Mouse (Mus musculus): ENCODE measurements around the gene Chn1. TPM values are rescaled to one million over a fixed set of nuclear protein-coding genes. Genes with fewer than 3 reads are reported as not detected.

The Chn1 gene
- polyA plus RNA-seq, 1 experiment from 2014 or later: 31.5 TPM

- no peaks in the 10 kb centered on the region for H3K27me3 ChIP-seq
- H3K9ac ChIP-seq: no peak overlapping the region
- no peak for ATAC-seq (ENCODE audit: insufficient number of reproducible peaks, insufficient read depth, low FRiP score, low TSS enrichment)
- peaks cover 12% of the 10 kb centered on the region for H3K4me1 ChIP-seq
- no peak overlapping the region for H3K4me3 ChIP-seq
- no peak overlapping the region for H3K4me2 ChIP-seq (replicated peaks)
- H3K9me3 ChIP-seq: no peaks in the 10 kb centered on the region
- no peak overlapping the region for H3K27ac ChIP-seq
- WGBS: 70% methylated on average over 17 of the region's 17 CpGs
- peaks cover 10% of the 10 kb centered on the region; the same call in 1 of the 2 replicates for H3K36me3 ChIP-seq
Observed at GRCm38 (mm10) chr2:73616434-73617057, 158.6 kb downstream of the Chn1 start.

- Histone ChIP-seq H3K27me3 (no peaks in the 10 kb centered on the region), H3K27ac (no peak overlapping the region), H3K4me1 (peaks cover 12% of the 10 kb centered on the region), H3K9me3 (no peaks in the 10 kb centered on the region), H3K36me3 (peaks cover 10% of the 10 kb centered on the region; the same call in 1 of the 2 replicates), H3K4me3 (no peak overlapping the region), H3K4me2 (replicated peaks) (no peak overlapping the region), H3K9ac (no peak overlapping the region)
- ATAC-seq (ENCODE audit: insufficient number of reproducible peaks, insufficient read depth, low FRiP score, low TSS enrichment): no peak
- WGBS: 87% methylated on average over 5 of the region's 5 CpGs
Observed at GRCm38 (mm10) chr2:73615456-73615855, 159.7 kb downstream of the Chn1 start.

GRCm38 (mm10) chr2:73614303-73614702 is 160.8 kb downstream of the Chn1 start:
- H3K4me3 ChIP-seq: no peak overlapping the region
- H3K9me3 ChIP-seq: no peaks in the 10 kb centered on the region
- 95% methylated on average over 8 of the region's 8 CpGs for WGBS
- peaks cover 10% of the 10 kb centered on the region; the same call in 1 of the 2 replicates for H3K36me3 ChIP-seq
- H3K9ac ChIP-seq: no peak overlapping the region
- no peak overlapping the region for H3K4me2 ChIP-seq (replicated peaks)
- no peak overlapping the region for H3K27ac ChIP-seq
- no peak for ATAC-seq (ENCODE audit: insufficient number of reproducible peaks, insufficient read depth, low FRiP score, low TSS enrichment)
- H3K27me3 ChIP-seq: no peaks in the 10 kb centered on the region
- H3K4me1 ChIP-seq: peaks cover 9% of the 10 kb centered on the region

- Histone ChIP-seq H3K4me2 (replicated peaks) (no peak overlapping the region), H3K9ac (no peak overlapping the region), H3K27ac (no peak overlapping the region), H3K36me3 (peaks cover 10% of the 10 kb centered on the region; the same call in 1 of the 2 replicates), H3K4me1 (peaks cover 2% of the 10 kb centered on the region; the same call in 1 of the 2 replicates), H3K4me3 (no peak overlapping the region), H3K9me3 (no peaks in the 10 kb centered on the region), H3K27me3 (no peaks in the 10 kb centered on the region)
- no peak for ATAC-seq (ENCODE audit: insufficient number of reproducible peaks, insufficient read depth, low FRiP score, low TSS enrichment)
- WGBS: 89% methylated on average over 7 of the region's 7 CpGs
Observed at GRCm38 (mm10) chr2:73612941-73613340, 162.2 kb downstream of the Chn1 start.

GRCm38 (mm10) chr2:73612367-73612914 is 162.7 kb downstream of the Chn1 start:
- peaks cover 6% of the 10 kb centered on the region; the same call in 1 of the 2 replicates for H3K4me1 ChIP-seq
- ATAC-seq (ENCODE audit: insufficient number of reproducible peaks, insufficient read depth, low FRiP score, low TSS enrichment): no peak
- H3K9me3 ChIP-seq: no peaks in the 10 kb centered on the region
- H3K9ac ChIP-seq: no peak overlapping the region
- 93% methylated on average over 6 of the region's 6 CpGs for WGBS
- no peak overlapping the region for H3K4me2 ChIP-seq (replicated peaks)
- no peak overlapping the region for H3K4me3 ChIP-seq
- peaks cover 10% of the 10 kb centered on the region; the same call in 1 of the 2 replicates for H3K36me3 ChIP-seq
- H3K27me3 ChIP-seq: no peaks in the 10 kb centered on the region
- H3K27ac ChIP-seq: no peak overlapping the region

- Histone ChIP-seq H3K27ac (no peak overlapping the region), H3K9ac (no peak overlapping the region), H3K4me1 (peaks cover 6% of the 10 kb centered on the region; the same call in 1 of the 2 replicates), H3K4me2 (replicated peaks) (no peak overlapping the region), H3K36me3 (peaks cover 10% of the 10 kb centered on the region; the same call in 1 of the 2 replicates), H3K9me3 (no peaks in the 10 kb centered on the region), H3K27me3 (no peaks in the 10 kb centered on the region), H3K4me3 (no peak overlapping the region)
- 67% methylated on average over 6 of the region's 6 CpGs for WGBS
- no peak for ATAC-seq (ENCODE audit: insufficient number of reproducible peaks, insufficient read depth, low FRiP score, low TSS enrichment)
Observed at GRCm38 (mm10) chr2:73611798-73612197, 163.3 kb downstream of the Chn1 start.

- Histone ChIP-seq H3K4me2 (replicated peaks) (no peak overlapping the region), H3K27ac (no peak overlapping the region), H3K9me3 (no peaks in the 10 kb centered on the region), H3K27me3 (no peaks in the 10 kb centered on the region), H3K9ac (no peak overlapping the region), H3K36me3 (peaks cover 9% of the 10 kb centered on the region; the same call in 1 of the 2 replicates), H3K4me1 (peaks cover 11% of the 10 kb centered on the region; the same call in 1 of the 2 replicates), H3K4me3 (no peak overlapping the region)
- ATAC-seq (ENCODE audit: insufficient number of reproducible peaks, insufficient read depth, low FRiP score, low TSS enrichment): no peak
- 86% methylated on average over 3 of the region's 3 CpGs for WGBS
Observed at GRCm38 (mm10) chr2:73609724-73610210, 165.4 kb downstream of the Chn1 start.

GRCm38 (mm10) chr2:73609067-73609723 is 166.0 kb downstream of the Chn1 start:
- Histone ChIP-seq H3K36me3 (peaks cover 3% of the 10 kb centered on the region; the same call in 1 of the 2 replicates), H3K9me3 (no peaks in the 10 kb centered on the region), H3K4me3 (no peak overlapping the region), H3K27me3 (no peaks in the 10 kb centered on the region), H3K4me2 (replicated peaks) (no peak overlapping the region), H3K9ac (no peak overlapping the region), H3K4me1 (peaks cover 13% of the 10 kb centered on the region; the same call in 1 of the 2 replicates), H3K27ac (no peak overlapping the region)
- ATAC-seq (ENCODE audit: insufficient number of reproducible peaks, insufficient read depth, low FRiP score, low TSS enrichment): no peak
- WGBS: 85% methylated on average over 5 of the region's 5 CpGs

- Histone ChIP-seq H3K9ac (no peak overlapping the region), H3K4me2 (replicated peaks) (no peak overlapping the region), H3K36me3 (no peaks in the 10 kb centered on the region), H3K27ac (0 out of 2 replicates have a peak overlapping the region, but pooled peaks have one; percentile 36), H3K27me3 (no peaks in the 10 kb centered on the region), H3K9me3 (no peaks in the 10 kb centered on the region), H3K4me1 (peaks cover 13% of the 10 kb centered on the region; the same call in 1 of the 2 replicates), H3K4me3 (no peak overlapping the region)
- 65% methylated on average over 6 of the region's 6 CpGs for WGBS
- ATAC-seq (ENCODE audit: insufficient number of reproducible peaks, insufficient read depth, low FRiP score, low TSS enrichment): no peak
Observed at GRCm38 (mm10) chr2:73608391-73608790, 166.8 kb downstream of the Chn1 start.

- Histone ChIP-seq H3K27ac (0 out of 2 replicates have a peak overlapping the region, but pooled peaks have one; percentile 36), H3K4me2 (replicated peaks) (no peak overlapping the region), H3K27me3 (no peaks in the 10 kb centered on the region), H3K4me3 (no peak overlapping the region), H3K4me1 (peaks cover 13% of the 10 kb centered on the region; the same call in 1 of the 2 replicates), H3K9ac (no peak overlapping the region), H3K9me3 (no peaks in the 10 kb centered on the region), H3K36me3 (no peaks in the 10 kb centered on the region)
- no peak for ATAC-seq (ENCODE audit: insufficient number of reproducible peaks, insufficient read depth, low FRiP score, low TSS enrichment)
- WGBS: 12% methylated on average over 4 of the region's 4 CpGs
Observed at GRCm38 (mm10) chr2:73607609-73608008, 167.5 kb downstream of the Chn1 start.

GRCm38 (mm10) chr2:73607146-73607545 is 168.0 kb downstream of the Chn1 start:
- Histone ChIP-seq H3K36me3 (no peaks in the 10 kb centered on the region), H3K4me2 (replicated peaks) (no peak overlapping the region), H3K27ac (no peak overlapping the region), H3K9me3 (no peaks in the 10 kb centered on the region), H3K4me3 (no peak overlapping the region), H3K27me3 (no peaks in the 10 kb centered on the region), H3K4me1 (peaks cover 13% of the 10 kb centered on the region; the same call in 1 of the 2 replicates), H3K9ac (no peak overlapping the region)
- 62% methylated on average over 2 of the region's 2 CpGs for WGBS
- ATAC-seq (ENCODE audit: insufficient number of reproducible peaks, insufficient read depth, low FRiP score, low TSS enrichment): no peak

Measured in embryonic facial prominence, embryonic 12.5 days (tissue).